Mouse (Mus musculus) cerebellum, adult 11-12 months (tissue): ENCODE data around the gene Plcb1.
A peak's percentile ranks its signal among the peaks of the same experiment; 100 is the strongest.

Experiments used
- DNase-seq: peaks from one replicate; pipeline ENCODE4 v3.0.0; 2022

Gene Plcb1

DNA sequence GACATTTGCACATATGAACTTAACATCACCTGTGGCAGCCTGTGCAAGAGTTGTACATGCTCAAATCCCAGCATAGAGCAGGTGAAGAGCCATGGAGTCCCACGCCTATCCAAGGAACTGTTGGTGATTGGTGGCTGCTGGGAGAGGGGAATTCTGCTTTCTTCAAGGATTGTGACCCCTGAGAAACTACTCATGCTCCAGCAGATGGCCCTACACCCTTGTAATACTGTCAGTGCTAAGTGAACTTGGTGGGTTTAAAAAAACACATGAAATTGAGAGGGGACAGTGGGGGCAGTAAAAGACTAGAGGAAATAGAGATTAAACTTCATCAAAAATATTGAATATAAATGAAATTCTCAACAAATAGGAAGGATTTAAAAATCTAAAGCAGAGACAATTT lies 53.0 kb downstream of the Plcb1 start:
- DNase-seq = no peak

DNA sequence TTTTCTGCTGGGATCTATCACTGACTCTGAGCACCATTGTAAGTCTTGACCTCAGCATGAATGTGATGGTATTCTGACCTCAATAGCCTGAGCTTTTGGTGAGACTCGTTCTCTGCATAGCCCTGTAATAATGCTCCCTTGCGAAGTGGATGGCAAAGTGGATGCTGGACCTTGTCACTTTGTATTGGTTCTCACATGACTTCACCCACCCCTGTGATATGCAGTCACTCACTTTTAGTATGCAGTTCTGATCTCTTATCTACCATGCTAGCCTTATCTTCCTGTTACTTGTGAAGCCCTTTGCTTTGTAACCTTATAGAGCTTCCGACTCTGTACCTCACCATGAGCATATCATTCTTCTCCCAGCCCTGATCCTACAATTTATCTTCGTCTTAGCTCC lies 57.0 kb downstream of the Plcb1 start:
- no peak for DNase-seq

DNA sequence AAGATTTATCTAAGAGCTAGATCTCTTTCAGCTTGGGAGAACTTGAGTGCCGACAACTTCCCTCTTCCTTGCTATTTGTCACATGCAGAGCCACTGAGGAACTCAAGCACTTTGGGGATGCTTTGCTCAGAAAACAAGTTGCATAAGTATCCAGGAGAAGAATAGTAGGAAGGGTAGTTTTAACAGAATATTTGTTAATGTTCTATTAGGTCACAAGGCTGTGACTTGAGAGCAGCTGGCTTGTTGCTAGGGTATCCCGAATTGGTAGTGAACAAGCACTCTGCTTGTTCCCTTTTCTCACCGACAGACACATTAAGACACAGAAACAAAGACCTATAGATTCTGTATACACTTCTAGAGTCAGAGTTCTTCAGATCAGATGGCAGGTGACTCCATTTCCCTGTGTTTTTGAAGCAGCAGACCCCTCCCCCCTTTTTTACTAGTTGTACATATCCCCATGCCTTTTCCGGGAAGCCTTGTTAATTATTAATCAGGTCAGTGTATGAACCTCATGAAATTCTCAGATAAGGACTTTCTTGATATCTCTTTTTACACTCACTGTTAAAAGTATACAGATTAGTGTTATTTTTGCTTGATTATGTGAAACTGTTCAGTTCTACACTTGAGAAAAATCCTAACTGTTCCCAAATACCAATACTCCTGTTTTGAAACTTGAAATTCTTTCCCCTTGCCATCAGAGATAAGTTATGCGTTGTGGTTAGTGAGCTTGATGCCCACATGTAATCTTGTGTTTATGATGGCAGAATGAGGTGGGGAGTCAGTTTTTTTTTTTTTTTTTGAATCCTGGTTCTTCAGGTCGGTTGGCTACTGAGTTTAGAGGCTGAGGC lies 58.7 kb downstream of the Plcb1 start:
- no peak for DNase-seq

DNA sequence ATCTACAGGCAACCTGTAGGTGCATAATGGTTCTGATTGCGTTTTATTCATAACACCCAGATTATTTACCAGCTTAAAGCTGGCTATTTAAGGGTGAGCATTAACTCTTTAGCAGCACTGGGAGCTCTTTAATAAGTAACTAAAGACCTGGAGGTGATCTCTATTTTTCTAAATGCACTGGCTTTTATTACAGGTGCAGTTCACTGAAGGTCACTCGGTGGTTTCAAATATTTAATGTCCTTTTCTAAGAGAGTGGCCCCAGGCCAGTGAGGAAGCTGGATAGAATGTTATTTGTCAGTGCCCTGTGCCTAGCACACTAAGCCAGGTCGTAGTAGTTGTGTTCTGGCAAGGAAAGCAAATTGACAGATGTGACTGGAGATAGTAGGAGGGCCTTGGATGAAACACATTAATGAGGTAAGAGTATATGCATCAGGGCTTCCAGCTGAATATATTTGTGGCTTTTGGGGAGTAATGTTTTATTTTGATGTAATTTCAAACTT lies 59.4 kb downstream of the Plcb1 start:
- no peak for DNase-seq

DNA sequence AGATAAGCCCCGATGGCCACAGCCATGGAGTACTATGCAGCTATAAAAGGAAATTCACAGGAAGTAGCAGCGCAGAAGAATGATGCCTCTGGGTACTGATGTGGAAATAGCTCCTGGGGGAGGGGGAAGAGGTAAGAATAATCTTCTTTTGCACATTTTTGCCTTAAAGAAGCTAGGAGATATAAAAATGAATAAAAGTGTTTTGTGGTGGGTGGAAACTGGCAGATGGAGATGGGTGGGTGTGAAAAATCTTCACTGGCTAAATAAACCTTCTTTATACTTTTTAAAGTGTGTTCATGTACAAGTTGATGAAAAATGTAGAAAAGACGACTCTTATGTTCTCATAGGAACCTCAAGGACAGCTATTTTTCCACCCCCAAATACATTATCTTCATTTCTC lies 60.7 kb downstream of the Plcb1 start:
- no peak for DNase-seq

DNA sequence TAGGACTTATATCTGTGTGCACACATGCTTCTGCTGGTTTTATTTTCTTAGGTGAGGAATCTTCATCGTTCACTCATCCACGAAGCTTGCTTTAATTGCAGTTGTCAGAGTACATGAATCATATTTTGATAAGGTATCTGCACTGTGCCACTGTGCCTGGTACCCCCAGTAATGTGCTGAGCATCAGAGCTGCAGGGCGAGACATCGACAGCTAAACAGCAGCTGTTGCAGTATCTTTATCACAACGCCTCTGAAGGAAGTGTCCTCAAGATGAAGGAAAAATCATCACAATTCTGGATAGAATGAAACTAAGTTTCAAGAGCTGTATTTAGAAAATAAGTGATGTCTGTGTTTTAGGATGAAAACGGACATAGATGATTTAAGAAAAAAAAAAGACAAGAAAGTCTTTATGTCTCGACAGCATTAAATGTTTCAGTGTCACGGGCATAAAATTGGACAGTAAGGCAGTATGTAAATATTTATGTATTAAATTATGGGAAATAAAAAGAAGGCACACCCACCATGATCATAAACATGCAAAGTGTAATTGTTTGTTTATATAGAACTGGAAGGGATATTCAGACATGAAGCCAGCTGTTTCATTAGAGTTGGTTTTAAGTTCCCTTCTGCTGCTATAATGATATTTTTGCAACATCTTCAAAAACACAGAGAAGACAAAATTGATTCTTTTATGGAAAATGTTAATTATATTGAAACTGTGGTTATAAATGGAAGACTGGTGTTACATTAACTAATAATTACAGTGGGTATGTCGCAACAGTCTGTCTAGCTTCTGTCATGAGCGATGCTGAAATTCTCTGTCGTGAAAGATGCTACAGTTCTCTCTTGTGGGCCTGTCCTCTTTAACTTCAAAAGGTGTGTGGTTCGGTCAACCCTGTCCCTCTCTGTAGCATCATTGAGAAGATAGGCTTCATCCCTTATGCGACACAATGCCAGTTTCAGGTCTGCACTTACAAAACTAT lies 65.6 kb downstream of the Plcb1 start:
- DNase-seq = no peak

DNA sequence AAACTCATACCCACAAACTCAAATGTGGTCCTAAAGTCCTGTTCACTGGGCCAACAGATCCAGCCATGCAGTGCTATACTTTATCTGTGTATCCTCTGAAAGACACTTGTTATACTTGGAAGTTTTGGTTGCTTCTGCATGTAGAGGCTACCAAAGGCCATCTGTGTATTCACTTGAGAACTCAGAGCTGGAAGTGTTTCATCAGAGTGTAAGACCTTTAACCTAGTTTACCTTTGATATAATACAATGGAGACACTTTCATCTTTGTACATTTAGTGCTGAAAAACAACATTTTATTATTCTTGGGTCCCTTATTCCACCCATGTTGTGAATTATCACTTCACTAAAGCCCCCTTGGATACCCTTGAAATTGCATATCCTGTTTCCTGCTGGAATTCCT lies 70.4 kb downstream of the Plcb1 start:
- DNase-seq = no peak

DNA sequence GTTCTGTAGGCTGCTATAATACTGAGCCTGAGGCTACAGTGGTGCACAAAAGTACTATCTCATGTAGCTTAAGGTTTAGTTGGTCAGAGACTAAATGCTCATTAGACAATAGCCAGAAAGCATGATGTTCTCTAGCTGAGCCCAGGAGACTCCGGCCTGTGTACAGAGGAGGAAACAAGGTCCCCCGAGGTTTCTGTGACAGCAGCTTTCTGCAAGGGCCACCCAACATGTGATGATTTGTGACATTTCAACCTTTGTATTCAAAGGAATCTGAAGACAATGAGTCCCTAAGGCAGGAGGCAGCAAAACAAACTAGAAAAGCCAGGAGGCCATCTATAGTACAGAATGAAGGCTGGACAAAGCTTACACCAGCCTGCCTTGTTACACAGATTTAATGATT lies 70.8 kb downstream of the Plcb1 start:
- no peak for DNase-seq

DNA sequence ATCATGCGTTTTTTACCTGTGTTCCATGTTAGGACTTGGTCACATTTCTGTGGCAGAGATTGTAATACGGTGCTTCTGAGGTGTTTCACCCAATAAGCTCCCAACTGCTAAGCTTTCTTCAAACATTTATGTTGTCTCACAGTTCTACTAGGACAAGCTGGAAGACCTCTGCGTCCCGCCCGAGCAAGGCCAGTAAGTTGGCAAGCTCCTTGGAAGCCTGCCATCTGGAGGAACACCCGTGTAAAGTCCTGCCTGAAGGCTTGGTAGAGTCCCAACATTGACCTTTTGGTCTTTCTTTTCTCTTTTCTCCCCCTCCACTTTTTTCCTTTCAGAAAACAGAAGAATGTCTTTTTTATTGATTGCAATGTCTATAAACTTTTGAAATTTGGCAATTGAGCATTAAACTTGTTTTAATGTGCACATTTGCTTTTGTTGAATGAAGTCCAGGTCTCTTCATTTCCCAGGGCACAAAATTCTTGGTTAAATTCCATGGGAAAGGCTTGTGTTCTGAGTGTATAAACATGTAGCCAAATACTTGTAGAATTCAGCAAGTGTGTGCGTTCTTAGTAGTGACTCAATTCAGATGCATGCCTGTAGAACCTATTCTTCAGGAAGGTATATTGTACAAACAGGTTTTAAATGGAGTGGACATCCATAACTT lies 79.2 kb downstream of the Plcb1 start:
- DNase-seq = peak; percentile 72

DNA sequence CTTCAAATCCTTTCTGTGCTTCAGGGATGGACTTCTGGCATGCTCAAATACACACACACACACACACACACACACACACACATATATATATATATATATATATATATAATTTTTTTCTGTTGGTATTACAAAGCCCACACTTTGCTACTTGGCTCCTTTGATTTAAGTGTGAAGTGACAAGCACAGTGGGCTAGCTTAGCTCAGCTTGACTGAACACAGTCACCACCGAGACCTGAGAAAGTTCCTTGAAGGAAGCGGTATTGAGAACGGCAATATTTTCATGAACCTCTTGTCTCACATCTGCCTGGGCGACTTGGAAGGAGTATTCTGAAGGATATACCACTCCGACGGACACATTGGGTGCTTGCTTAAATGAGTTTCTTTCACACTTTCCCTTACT lies 81.5 kb downstream of the Plcb1 start:
- DNase-seq = no peak

DNA sequence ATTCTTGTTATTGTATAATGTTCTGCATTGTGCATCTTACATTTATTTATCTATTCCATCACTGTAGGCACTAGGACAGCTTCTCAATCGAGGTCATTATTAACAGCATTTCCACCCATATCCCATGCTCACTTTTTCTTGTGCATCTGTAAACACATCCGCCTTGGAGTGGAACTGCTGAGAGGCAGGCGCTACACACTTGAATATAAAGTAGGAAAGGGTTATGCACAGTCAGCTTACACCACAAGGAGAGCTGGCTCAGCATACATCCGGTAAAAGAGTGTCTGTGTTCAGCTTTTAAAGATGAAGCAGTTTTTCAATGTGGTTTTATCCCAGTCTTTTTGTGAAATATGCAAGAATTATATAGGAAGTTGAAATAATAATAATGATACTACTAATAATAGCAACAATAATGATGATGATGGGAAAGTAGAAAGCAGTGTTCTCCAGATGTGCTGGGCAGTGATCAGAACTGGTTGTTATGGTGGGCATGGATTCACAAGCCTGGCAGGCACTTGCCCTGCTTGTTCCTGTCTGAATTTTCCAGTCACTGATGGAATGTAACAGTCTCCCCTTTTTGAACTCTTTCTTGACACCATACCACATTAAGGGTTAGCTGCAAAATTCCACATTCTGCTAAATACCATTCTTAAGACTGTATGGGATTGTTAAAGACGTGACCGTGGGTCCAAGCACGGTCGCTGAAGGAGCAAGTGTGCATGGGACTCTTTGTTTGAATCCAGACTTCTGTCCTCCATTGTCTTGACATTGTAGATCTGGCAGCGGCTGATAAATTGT lies 86.0 kb downstream of the Plcb1 start:
- no peak for DNase-seq

DNA sequence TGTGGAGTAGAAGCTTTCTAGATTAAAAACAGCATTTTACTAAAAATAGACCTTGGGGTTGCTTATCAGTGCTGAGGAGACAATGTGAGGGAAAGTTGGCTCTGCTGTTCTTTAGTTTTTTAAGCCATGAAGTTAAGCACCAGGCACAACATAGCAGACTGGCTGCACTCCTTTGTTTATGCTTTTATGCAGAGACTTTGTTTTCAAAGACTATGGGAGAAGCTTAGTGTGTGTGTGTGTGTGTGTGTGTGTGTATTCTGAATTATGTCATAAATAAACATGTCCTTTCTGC lies 86.6 kb downstream of the Plcb1 start:
- DNase-seq = no peak

DNA sequence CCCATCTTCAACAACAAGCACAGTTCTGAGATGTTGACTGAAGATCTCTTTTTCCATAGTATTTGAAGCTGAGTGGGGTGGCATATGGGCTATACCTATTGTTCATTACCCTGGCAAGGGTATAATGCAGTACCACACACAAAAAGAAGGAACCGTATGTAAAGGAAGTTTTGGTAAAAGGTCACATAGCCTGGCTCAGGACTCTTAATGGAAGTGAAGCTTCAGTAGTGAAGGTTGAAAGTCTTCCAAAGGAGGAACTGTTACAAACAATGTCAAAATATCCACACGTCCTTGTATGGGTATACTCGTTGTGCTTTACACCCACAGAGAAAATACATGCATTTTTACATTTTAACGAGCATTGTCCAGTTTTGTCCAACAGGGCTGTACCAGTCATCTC lies 91.3 kb downstream of the Plcb1 start:
- no peak for DNase-seq

DNA sequence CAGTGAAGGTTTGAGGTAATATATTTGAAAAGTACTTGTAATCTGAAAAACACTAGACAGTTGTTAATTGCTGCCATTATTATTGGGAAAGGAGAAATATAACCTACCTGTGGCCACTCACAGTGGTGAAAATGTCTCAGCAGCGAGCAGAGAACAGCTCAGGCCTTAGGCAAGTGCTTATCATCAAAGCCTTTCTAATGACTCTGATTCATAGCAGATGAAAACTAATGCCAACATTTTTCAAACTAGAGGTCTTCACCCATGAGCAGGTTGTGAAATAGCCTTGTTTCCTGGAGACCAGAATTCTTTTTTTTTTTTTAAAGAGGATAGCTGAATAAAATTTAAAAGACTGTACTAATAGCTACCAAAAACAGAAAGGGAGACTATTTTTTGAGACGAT lies 105.3 kb downstream of the Plcb1 start:
- DNase-seq = no peak

DNA sequence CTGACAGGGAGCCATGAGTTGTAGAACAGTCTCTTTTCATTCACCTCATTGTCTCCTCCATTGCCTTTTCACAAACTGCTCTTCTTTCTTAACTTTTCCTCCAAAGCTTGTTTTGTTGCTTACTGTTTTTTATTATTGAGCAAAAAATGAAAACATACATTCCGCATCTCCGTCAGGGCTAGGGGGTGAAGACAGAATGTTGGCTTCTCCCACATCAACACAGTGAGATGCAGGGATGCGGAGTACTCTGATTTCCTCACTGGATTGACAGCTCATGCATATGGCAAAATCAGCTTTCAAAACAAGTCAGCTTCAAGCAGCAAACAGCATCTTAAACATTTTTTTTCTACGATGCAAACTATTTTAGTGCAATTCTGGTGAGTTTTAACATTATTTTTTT lies 108.9 kb downstream of the Plcb1 start:
- DNase-seq = no peak

DNA sequence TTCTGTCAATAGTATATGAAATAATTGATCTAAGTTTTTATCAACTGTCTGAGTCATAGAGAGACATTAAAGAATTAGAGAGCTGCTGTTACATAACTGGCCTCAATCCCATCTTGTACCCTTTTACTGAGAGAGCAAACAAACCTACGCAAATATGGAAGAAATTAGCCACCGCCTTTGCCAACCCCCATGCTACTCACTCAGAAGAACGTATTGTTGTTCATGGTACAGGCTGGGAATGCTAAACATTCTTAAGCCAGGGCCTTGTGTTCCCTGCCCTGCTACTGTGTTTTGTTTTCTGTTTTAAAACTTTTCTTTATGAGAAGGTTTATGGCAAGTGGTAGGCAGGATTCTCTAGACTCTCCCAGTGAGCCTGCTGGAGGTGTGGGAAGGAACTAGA lies 110.3 kb downstream of the Plcb1 start:
- no peak for DNase-seq

DNA sequence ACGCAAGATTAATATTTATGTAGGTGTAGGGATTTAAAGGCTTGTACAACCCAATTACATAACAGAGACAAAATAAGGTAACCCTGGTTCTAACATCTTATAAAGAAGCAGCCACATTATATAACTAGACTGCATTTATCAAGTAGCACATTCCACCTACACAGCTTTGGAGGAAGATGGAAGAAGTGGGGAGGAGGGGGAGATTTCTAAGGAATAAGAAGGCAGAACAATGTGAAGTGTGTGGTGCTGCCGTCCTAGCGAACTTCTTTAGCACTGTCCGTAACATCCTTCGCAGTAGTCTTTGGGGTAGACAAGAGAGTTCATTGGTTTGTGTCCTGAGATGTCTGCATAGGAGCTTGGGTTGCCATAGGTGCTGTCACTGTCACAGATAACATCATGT lies 111.2 kb downstream of the Plcb1 start:
- no peak for DNase-seq

DNA sequence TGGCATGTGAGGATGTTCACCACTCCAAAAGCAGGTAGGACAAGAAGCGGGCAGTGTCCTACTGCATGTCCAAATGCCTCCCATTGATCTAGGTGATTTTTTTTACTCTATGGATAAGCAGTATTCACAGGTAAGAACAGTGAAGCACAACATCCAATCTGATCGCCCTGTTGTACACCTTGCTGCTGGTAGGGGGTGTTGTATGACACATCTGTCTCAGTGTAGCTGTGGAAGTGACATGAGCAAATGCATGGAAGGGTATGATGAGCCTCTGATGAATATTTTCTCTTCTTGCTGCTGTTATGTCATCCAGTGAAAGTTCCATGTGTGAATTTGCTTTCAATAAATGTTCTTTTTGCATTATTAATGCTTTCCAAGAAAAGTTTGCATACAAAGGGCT lies 115.7 kb downstream of the Plcb1 start:
- no peak for DNase-seq

DNA sequence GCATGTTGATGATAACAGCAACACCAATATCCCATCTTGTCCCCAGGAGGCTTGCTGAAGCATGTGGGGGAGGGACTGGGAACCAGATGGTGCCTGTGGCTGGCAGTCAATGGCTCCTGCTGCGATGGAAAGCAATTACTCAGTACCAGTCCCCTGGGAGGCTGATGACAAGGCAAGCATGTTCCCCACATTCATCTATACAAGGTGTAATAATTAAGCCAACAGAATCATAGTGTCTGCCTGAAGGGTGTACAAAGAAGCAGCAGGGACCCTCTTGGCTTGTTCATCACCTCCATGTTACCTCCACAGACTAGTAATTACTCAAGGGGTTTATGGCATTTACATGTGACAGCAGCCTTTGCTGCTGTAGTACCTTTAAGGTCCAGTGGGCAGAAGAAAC lies 125.0 kb downstream of the Plcb1 start:
- peak; percentile 81 for DNase-seq

DNA sequence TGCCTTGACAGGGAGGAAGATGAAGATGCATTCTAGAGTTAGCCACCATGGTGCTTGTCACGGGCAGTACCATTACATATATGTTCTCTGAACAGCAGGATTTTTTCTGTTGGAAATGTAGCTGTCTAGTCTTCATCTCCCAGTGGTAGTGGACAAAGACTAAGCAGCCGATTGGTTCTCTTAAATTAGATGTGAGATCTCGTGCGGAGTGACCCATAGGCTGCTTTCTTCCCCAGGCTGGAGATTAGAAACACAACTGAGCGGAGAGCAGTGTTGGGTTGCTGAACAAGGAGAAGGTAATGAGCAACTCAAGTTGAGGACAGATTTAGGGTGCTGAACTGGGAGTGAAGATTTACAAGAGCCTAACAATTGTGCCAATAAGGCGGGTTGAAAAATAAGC lies 125.5 kb downstream of the Plcb1 start:
- DNase-seq = no peak

DNA sequence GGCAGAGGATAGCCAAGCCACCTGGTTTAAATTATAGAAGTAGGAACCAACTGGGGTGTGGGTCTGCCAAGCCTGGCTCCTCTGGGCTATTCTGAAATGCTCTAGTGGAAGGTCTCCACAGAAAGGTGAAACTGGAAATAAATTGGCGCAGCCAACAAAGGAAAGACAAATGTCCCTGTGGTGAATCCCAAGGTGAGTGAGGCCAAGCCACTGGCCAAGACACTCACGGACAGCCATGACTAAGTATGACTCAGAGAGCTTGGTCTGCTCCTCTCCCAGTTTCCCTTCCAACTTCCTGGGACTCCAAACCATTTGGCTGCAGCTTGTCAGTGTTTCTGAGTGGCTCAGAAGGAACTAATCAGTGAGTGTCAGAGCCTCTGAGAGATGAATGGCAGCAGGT lies 126.7 kb downstream of the Plcb1 start:
- DNase-seq = no peak

DNA sequence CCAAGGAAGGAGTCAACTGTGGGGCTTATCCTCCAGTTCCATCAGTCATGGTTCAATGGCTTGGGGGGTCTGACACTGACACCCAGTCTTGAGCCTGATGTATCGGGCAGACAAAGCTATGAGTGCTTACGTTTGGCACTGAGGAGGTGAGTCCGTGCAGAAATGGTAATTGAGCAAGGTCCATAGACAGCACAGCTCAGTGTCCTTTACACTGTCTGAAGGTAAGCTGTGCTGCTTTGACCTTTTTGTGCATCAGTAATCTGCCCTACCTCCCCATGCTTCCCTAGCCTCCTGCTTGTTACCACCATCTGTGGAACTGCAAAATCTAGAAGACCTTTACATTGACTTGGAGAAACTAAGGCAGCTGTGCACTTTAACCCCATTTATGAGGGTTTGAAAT lies 127.7 kb downstream of the Plcb1 start:
- DNase-seq = no peak

DNA sequence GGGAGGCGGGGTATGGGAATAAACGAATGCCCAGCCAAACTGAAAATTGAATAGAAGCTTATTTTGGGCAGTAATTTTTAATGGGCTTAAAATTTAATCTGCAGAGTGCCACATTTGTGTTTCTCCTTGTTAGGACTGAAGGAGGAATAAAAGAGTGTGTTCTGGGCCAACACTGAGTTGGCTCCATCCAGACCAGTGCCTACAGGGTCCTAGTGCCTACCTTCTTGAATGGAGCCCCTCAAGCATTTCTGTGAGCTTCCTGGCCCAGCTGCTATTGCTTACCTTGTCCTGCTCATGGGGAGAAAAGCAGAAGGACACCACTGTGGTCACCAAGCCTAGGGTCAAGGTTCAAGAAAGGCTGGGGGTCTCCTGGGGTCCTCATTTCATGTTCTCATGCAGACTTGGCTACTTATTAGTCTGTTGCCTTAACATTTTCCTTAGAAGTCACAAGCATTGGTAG lies 128.3 kb downstream of the Plcb1 start:
- DNase-seq = no peak
